Mouse (Mus musculus): Measurements from ENCODE around the gene Cmss1.

Gene Cmss1

GRCm38 (mm10) chr16:57315026-57315425 is 291.6 kb downstream of the Cmss1 start:
- in situ Hi-C loops (cut with MboI, MseI) = no loop called here

- in situ Hi-C loops (cut with MboI, MseI) = no loop called here
These were observed 292.4 kb downstream of the Cmss1 start for GRCm38 (mm10) chr16:57314236-57314635.

- in situ Hi-C loops (cut with MboI, MseI) = no loop called here
These were observed 293.2 kb downstream of the Cmss1 start for GRCm38 (mm10) chr16:57313487-57313886.

- in situ Hi-C loops (cut with MboI, MseI) = no loop called here
These were observed 294.5 kb downstream of the Cmss1 start for GRCm38 (mm10) chr16:57312130-57312529.

- in situ Hi-C loops (cut with MboI, MseI) = no loop called here
These were observed 301.2 kb downstream of the Cmss1 start for GRCm38 (mm10) chr16:57305463-57305862.

GRCm38 (mm10) chr16:57303716-57304115 is 302.9 kb downstream of the Cmss1 start:
- in situ Hi-C loops (cut with MboI, MseI) = no loop called here

- in situ Hi-C loops (cut with MboI, MseI) = no loop called here
These were observed 303.6 kb downstream of the Cmss1 start for GRCm38 (mm10) chr16:57302792-57303698.

GRCm38 (mm10) chr16:57301512-57302115 is 305.1 kb downstream of the Cmss1 start:
- in situ Hi-C loops (cut with MboI, MseI) = no loop called here

GRCm38 (mm10) chr16:57295216-57295934 is 311.3 kb downstream of the Cmss1 start:
- in situ Hi-C loops (cut with MboI, MseI) = no loop called here

GRCm38 (mm10) chr16:57292765-57293164 is 313.9 kb downstream of the Cmss1 start, which contains the start of gene Tmem30c:
Gene Tmem30c, minus strand, starts transcription at chr16:57292865.
- in situ Hi-C loops (cut with MboI, MseI) = no loop called here

- in situ Hi-C loops (cut with MboI, MseI) = no loop called here
These were observed 314.4 kb downstream of the Cmss1 start for GRCm38 (mm10) chr16:57292296-57292695.

GRCm38 (mm10) chr16:57291696-57292095 is 315.0 kb downstream of the Cmss1 start:
- in situ Hi-C loops (cut with MboI, MseI) = no loop called here

GRCm38 (mm10) chr16:57281417-57281816 is 325.2 kb downstream of the Cmss1 start:
- in situ Hi-C loops (cut with MboI, MseI) = no loop called here

GRCm38 (mm10) chr16:57280221-57281217 is 326.1 kb downstream of the Cmss1 start:
- in situ Hi-C loops (cut with MboI, MseI) = no loop called here

- in situ Hi-C loops (cut with MboI, MseI) = no loop called here
These were observed 327.6 kb downstream of the Cmss1 start for GRCm38 (mm10) chr16:57278976-57279626.

GRCm38 (mm10) chr16:57269751-57270150 is 336.9 kb downstream of the Cmss1 start:
- in situ Hi-C loops (cut with MboI, MseI) = no loop called here

- in situ Hi-C loops (cut with MboI, MseI) = no loop called here
These were observed 338.4 kb downstream of the Cmss1 start for GRCm38 (mm10) chr16:57268058-57268841.

- in situ Hi-C loops (cut with MboI, MseI) = no loop called here
These were observed 339.6 kb downstream of the Cmss1 start for GRCm38 (mm10) chr16:57267068-57267467.

- in situ Hi-C loops (cut with MboI, MseI) = no loop called here
These were observed 346.5 kb downstream of the Cmss1 start for GRCm38 (mm10) chr16:57260152-57260551.
